Mouse (Mus musculus) liver, embryonic 14.5 days (tissue): ENCODE measurements at regions not wholly inside any gene's neighbourhood (a gene's known extent, or its start where the extent isn't known, plus 50 kb on each side); places are given as distances from the start of the nearest gene placed in this dataset.

ENCODE experiments used
- ATAC-seq: fragments of 200-750 bp; cut with Nextera tagmentation; 2 replicates; pipeline ENCODE4 v1.8.0; 2017; ENCODE audit warnings: moderate number of reproducible peaks, mild to moderate bottlenecking, moderate library complexity; ENCODE audit not compliant: insufficient read depth
- DNase-seq, 3 experiments: peaks; one replicate each; pipeline ENCODE4 v3.0.0-alpha.2; 2012 to 2013; ENCODE audit warnings: low read depth in 3 of 3, low spot score in 3 of 3
- H3K27ac ChIP-seq: fragments of 300-500 bp; sonication (generic); 2 replicates; pipeline ENCODE4 v1.5.1; 2014; ENCODE audit warnings: moderate library complexity, mild to moderate bottlenecking, control low read depth, inconsistent platforms
- H3K27me3 ChIP-seq: fragments of 300-500 bp; sonication (generic); 2 replicates; pipeline ENCODE4 v1.6.1; 2014; ENCODE audit warnings: mild to moderate bottlenecking, low read length, moderate library complexity; ENCODE audit not compliant: control insufficient read depth, insufficient read depth
- H3K36me3 ChIP-seq: fragments of 300-500 bp; sonication (generic); replicated peaks from 2 replicates; pipeline ENCODE4 v1.6.1; 2014; ENCODE audit warnings: low read depth; ENCODE audit not compliant: control insufficient read depth, insufficient read depth
- H3K4me1 ChIP-seq, 2 experiments: fragments of 200-500 bp in 1 of 2; fragments of 300-500 bp in 1 of 2; sonication (generic) in 1 of 2; replicated peaks; 2 replicates each; pipeline ENCODE4 v1.6.1; 2012 to 2014; ENCODE audit warnings: antibody characterized with exemption in 1 of 2, inconsistent platforms in 1 of 2, low read length in 1 of 2; ENCODE audit not compliant: control insufficient read depth in 2 of 2, insufficient read depth in 2 of 2
- H3K4me2 ChIP-seq: fragments of 300-500 bp; sonication (generic); 2 replicates; pipeline ENCODE4 v1.6.1; 2014; ENCODE audit warnings: low read depth, mild to moderate bottlenecking, control low read depth, moderate library complexity
- H3K4me3 ChIP-seq, 2 experiments: fragments of 200-500 bp in 1 of 2; fragments of 300-500 bp in 1 of 2; sonication (generic) in 1 of 2; 2 replicates each; pipeline ENCODE4 v1.5.1; 2012 to 2014; ENCODE audit warnings: low read depth in 2 of 2, low read length in 2 of 2, mild to moderate bottlenecking in 2 of 2, control low read depth in 1 of 2, inconsistent platforms in 1 of 2, moderate library complexity in 1 of 2; ENCODE audit not compliant: insufficient read depth in 1 of 2
- H3K9ac ChIP-seq: fragments of 300-500 bp; sonication (generic); replicated peaks from 2 replicates; pipeline ENCODE4 v1.6.1; 2014; ENCODE audit warnings: mild to moderate bottlenecking, control low read depth, moderate library complexity
- H3K9me3 ChIP-seq: fragments of 300-500 bp; sonication (generic); 2 replicates; pipeline ENCODE4 v1.6.1; 2016; ENCODE audit warnings: low read length, mixed read lengths; ENCODE audit not compliant: control insufficient read depth
- CTCF ChIP-seq: IDR thresholded peaks from 2 replicates; pipeline ENCODE4 v1.5.1; 2016; ENCODE audit warnings: antibody characterized with exemption, low read depth, control low read depth
- EP300 ChIP-seq: IDR thresholded peaks from 2 replicates; pipeline ENCODE4 v1.6.1; 2016; ENCODE audit warnings: antibody characterized with exemption, low read depth
- WGBS: fragments of 180-500 bp; shearing (Covaris S2); extraction: QIAGEN DNeasy Blood & Tissue Kit; methylation state at CpG from one replicate; pipeline ENCODE4 v1.1.7; 2014; ENCODE audit not compliant: insufficient replicate concordance; 5-methylcytosine and 5-hydroxymethylcytosine counted together

GRCm38 (mm10) chr2:115466170-115466569, 115.3 kb upstream of the BC052040 start:
- ATAC-seq (no peak), DNase-seq (no peak)
- H3K9ac ChIP-seq = no peak overlapping the region
- 50% methylated on average over 4 of the region's 4 CpGs for WGBS
- no peaks in the 10 kb centered on the region for H3K27me3 ChIP-seq
- H3K4me1 ChIP-seq = no peaks in the 10 kb centered on the region
- no peaks in the 10 kb centered on the region for H3K9me3 ChIP-seq
- no peak overlapping the region for H3K27ac ChIP-seq
- H3K36me3 ChIP-seq = no peaks in the 10 kb centered on the region
- TF ChIP-seq CTCF (no peak), EP300 (no peak)
- no peak overlapping the region for H3K4me2 ChIP-seq
- no peak overlapping the region for H3K4me3 ChIP-seq

- DNase-seq (no peak), ATAC-seq (no peak)
- Histone ChIP-seq H3K4me3 (no peak overlapping the region), H3K9ac (no peak overlapping the region), H3K9me3 (no peaks in the 10 kb centered on the region), H3K4me1 (no peaks in the 10 kb centered on the region), H3K36me3 (no peaks in the 10 kb centered on the region), H3K4me2 (no peak overlapping the region), H3K27me3 (no peaks in the 10 kb centered on the region), H3K27ac (no peak overlapping the region)
- TF ChIP-seq CTCF (no peak), EP300 (no peak)
- WGBS = 72% methylated on average over 11 of the region's 11 CpGs
Observed at GRCm38 (mm10) chr2:115467107-115467745, 114.3 kb upstream of the BC052040 start.

DNA sequence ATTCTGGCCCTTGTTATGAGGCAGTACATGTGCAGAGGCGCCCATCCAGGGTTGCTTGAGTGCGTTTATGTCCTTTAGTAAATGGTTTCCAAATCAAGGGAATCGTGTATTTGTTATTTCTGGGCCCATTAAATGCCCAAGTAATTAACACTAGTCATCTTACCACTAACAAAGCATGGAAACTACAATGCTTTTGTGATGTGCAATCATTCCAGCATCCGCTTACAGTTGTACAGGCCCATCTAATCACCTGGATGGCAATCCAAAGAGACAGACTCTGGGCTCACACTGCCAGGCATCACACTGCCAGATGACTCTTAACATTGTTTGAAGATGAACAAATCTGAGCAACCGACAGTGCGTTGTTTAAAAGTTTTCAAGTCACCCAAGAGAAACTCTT, 113.6 kb upstream of the BC052040 start:
- Histone ChIP-seq H3K9ac (no peak overlapping the region), H3K9me3 (no peaks in the 10 kb centered on the region), H3K27ac (no peak overlapping the region), H3K4me1 (no peaks in the 10 kb centered on the region), H3K4me3 (no peak overlapping the region), H3K27me3 (no peaks in the 10 kb centered on the region), H3K4me2 (no peak overlapping the region), H3K36me3 (no peaks in the 10 kb centered on the region)
- DNase-seq (no peak), ATAC-seq (no peak)
- WGBS = 58% methylated on average over 6 of the region's 6 CpGs
- TF ChIP-seq CTCF = no peak
- TF ChIP-seq EP300 = no peak

GRCm38 (mm10) chr2:115468471-115468909, 113.0 kb upstream of the BC052040 start:
- no peak for DNase-seq
- WGBS = 71% methylated on average over 7 of the region's 7 CpGs
- Histone ChIP-seq H3K27me3 (no peaks in the 10 kb centered on the region), H3K36me3 (no peaks in the 10 kb centered on the region), H3K4me2 (no peak overlapping the region), H3K4me1 (no peaks in the 10 kb centered on the region), H3K4me3 (no peak overlapping the region), H3K9me3 (no peaks in the 10 kb centered on the region), H3K9ac (no peak overlapping the region), H3K27ac (no peak overlapping the region)
- TF ChIP-seq EP300 (no peak), CTCF (no peak)
- ATAC-seq = no peak

DNA sequence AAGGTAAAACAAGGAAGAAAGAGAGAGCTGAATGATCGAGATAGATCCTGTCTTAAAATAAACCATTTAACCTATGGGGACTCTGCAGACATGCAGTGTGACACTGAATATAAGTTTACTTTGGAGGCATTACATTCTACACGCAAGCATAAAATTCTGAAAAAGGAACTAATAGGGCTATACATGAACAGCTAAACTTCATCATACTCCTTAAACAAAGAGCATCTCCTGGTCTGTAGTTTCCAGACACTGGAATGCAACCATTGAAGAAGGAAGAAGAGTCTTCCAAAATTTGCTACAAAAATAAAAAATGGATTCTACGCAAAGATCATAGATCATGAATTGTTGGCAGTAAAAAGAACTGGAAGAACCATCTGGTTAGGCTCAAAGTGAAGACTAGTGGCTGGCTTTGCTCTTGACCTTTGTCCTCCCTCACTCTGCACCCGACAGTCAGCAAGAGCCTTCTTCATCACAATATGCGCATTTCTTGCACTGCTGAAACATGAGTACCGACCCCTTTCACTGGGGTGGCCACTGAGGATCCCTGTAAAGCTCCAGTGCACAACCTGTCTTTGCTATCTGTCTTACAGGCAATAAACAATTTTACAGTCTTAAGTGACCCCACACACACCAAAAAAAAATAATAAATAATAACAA, 112.2 kb upstream of the BC052040 start:
- Histone ChIP-seq H3K9me3 (no peaks in the 10 kb centered on the region), H3K4me1 (no peaks in the 10 kb centered on the region), H3K27ac (no peak overlapping the region), H3K4me3 (no peak overlapping the region), H3K27me3 (no peaks in the 10 kb centered on the region), H3K4me2 (no peak overlapping the region), H3K9ac (no peak overlapping the region), H3K36me3 (no peaks in the 10 kb centered on the region)
- DNase-seq (no peak), ATAC-seq (no peak)
- TF ChIP-seq CTCF = no peak
- TF ChIP-seq EP300 = no peak
- WGBS = 59% methylated on average over 6 of the region's 6 CpGs
